Mouse (Mus musculus): ENCODE results near the gene Vmn1r188. TPM values are rescaled to one million over a fixed set of nuclear protein-coding genes. Genes with fewer than 3 reads are reported as not detected.
"Not testable (repeated sequence)": the region's sequence is repeated elsewhere in the genome, so short reads cannot be mapped to it uniquely, and the experiment has no call there.

Vmn1r188 gene
- total RNA-seq, 2 experiments from 2014 or later, result not detected

- DNase-seq (ENCODE audit: low spot score in 2 of 2), result no peak
Measured at GRCm38 (mm10) chr13:22049737-22050440, 34.4 kb upstream of the Vmn1r188 start.

DNA sequence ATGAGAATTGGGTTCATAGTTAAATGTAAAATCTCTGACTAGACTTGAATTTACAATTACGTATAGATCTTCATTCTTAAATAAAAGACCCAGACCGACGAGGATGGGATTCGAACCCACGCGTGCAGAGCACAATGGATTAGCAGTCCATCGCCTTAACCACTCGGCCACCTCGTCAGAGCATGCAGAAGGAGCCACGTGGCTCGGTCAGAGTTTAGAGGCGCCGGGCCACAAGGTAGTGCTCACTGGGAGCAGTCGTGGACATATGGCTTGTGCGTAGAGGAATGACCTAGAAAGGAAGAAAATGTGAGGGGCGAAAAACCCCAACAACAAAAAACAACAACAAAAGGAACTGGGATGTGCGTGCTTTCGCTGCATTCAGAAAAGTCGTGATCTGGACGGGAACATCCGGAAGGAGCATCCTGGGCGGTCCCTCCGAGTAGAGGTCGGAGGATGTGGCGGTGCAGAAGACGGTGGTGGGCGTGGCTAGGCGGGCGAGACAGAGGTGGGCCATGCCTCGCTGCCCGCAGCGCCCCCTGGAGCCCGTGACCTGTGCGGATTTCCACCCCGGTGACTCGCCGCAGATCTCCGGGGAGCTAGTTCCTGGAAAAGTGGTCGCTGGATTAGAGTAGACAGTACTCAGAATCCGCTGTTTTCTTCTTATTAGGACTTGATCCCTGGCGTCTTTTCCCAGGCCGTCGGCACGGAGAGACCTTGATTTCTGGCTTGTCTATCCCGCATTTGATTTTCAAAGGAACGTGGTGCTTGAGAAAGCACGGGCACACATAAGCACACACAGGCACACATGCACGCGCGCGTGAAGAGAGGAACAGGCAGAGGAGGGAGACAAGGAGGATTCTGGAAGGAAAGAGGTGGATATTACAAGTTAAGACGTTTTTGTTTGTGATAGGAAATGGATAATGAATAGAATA is 33.4 kb upstream of the Vmn1r188 start:
- DNase-seq (ENCODE audit: low spot score in 2 of 2), result peak; percentile 74 to 81

- no peak for DNase-seq (ENCODE audit: low spot score in 2 of 2)
Measured at GRCm38 (mm10) chr13:22051523-22051859, 32.7 kb upstream of the Vmn1r188 start.

GRCm38 (mm10) chr13:22053754-22054153 is 30.5 kb upstream of the Vmn1r188 start:
- no peak for DNase-seq (ENCODE audit: low spot score in 2 of 2)

DNA sequence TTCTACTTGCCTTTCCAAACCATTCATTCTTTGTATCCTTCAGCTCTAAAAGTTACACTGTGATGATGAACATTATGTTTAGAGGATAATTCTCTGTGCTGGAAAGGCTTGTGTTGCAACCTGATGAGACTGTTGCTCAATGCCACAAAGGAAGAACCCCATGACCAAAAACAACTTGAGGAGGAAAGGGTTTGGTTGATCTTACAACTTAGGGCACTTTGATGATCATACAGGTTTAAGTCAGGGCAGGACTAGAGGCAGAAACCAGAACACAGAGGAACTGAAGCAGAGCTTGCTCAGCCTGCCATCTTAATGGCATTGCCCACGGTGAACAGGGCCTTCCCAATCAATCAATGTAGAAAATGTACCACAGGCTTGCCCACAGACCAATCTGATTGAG is 22.8 kb upstream of the Vmn1r188 start:
- no peak for DNase-seq (ENCODE audit: low spot score in 2 of 2)

DNA sequence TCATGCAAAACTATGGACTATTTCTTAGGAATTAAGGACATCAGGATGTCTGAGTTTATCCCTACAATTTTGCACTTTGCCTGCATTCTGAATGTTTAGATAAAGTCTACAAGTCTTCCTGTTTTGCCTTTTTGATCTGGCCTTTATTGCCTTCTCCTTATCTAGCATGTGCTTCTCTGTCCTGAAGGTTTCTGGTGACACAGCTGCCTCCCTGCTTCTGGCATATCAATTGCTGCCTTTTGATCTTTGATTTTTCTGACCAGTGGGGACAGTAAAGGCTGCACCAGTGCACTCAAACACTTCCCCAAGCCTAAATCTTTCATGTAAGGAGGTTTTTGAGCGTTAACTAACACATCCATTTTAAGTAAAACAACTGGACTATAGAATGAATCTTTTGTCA is 20.8 kb upstream of the Vmn1r188 start:
- DNase-seq (ENCODE audit: low spot score in 2 of 2), result no peak

- DNase-seq (ENCODE audit: low spot score in 2 of 2), result not testable (repeated sequence)
Measured at GRCm38 (mm10) chr13:22105724-22106123, 21.5 kb downstream of the Vmn1r188 start, which contains the start of gene Vmn1r189. Vmn1r189 (minus strand) TSS chr13:22105824.

GRCm38 (mm10) chr13:22136495-22137293 is 52.5 kb downstream of the Vmn1r188 start:
- DNase-seq (ENCODE audit: low spot score in 2 of 2), result not testable (repeated sequence)

Small RNAs within 50 kb of the gene (microRNA-seq; reads per million reads assigned to microRNA genes)
- gene Gm26300 (not detected), gene Gm44390 (not detected), gene Gm44486 (not detected)

Other genes with a start within 250 kb of the Vmn1r188 start
- gene Zfp184, start 139.3 kb upstream of the Vmn1r188 start, total RNA-seq (2021), result 1 to 10 TPM; 3.8 to 4.7 TPM
- not detected for gene Pom121l2, start 103.2 kb upstream of the Vmn1r188 start, total RNA-seq (2021)
- not detected for gene Prss16, start 74.7 kb upstream of the Vmn1r188 start, total RNA-seq (2021)
- gene Hist1h2ah, start 48.9 kb upstream of the Vmn1r188 start, total RNA-seq (2021), result 100 to 1,000 TPM; 349 to 449 TPM
- 100 to 1,000 TPM; 500 to 615 TPM for gene Hist1h2bk, start 48.6 kb upstream of the Vmn1r188 start, total RNA-seq (2021)
- 100 to 1,000 TPM; 221 to 240 TPM for gene Hist1h4i, start 43.1 kb upstream of the Vmn1r188 start, total RNA-seq (2021)
- gene Hist1h2ag, start 41.5 kb upstream of the Vmn1r188 start, total RNA-seq (2021), result 100 to 1,000 TPM; 373 to 414 TPM
- 100 to 1,000 TPM; 290 to 321 TPM for gene Hist1h2bj, start 41.2 kb upstream of the Vmn1r188 start, total RNA-seq (2021)
- not detected for gene Vmn1r189, start 21.4 kb downstream of the Vmn1r188 start, total RNA-seq (2021)
- gene Vmn1r191, start 99.5 kb downstream of the Vmn1r188 start, total RNA-seq (2021), result not detected
- gene Vmn1r192, start 106.7 kb downstream of the Vmn1r188 start, total RNA-seq (2021), result not detected
- gene Vmn1r193, start 138.7 kb downstream of the Vmn1r188 start, total RNA-seq (2021), result not detected
- not detected for gene Vmn1r194, start 159.8 kb downstream of the Vmn1r188 start, total RNA-seq (2021)
- not detected for gene Vmn1r195, start 186.1 kb downstream of the Vmn1r188 start, total RNA-seq (2021)
- gene Vmn1r196, start 205.5 kb downstream of the Vmn1r188 start, total RNA-seq (2021), result not detected
- not detected for gene Vmn1r197, start 240.1 kb downstream of the Vmn1r188 start, total RNA-seq (2021)

Measured in adrenal gland, postnatal 4 days (tissue).